8 mouse cellular contexts compared by ENCODE assay signal in genomic region chr4:141822979-141823378, GRCm38 (mm10). TPM values are rescaled to one million over a fixed set of nuclear protein-coding genes. Genes with fewer than 3 reads are reported as not detected.
A peak's percentile ranks its signal among the peaks of the same experiment; 100 is the strongest.
DNase-seq lines count a peak whose midpoint lies in the region; ATAC-seq and TF ChIP-seq lines count a peak whose summit lies in the region.

No protein-coding gene starts in this region.

- TF ChIP-seq EP300 in stomach, postnatal 0 days (optimal IDR thresholded peaks at IDR 0.05) = no peak

- H3K36me3 ChIP-seq in liver, adult 2 months (ENCODE audit: control insufficient read depth, insufficient read depth, low read length) = no peaks in the 10 kb centered on the region
- no peaks in the 10 kb centered on the region for H3K36me3 ChIP-seq in stomach, postnatal 0 days (ENCODE audit: control insufficient read depth, insufficient read depth, low read length)

- H3K9ac ChIP-seq in liver, adult 2 months (ENCODE audit: low read depth, low read length) = no peak overlapping the region
- no peak overlapping the region for H3K9ac ChIP-seq in stomach, postnatal 0 days (ENCODE audit: low read length)

- H3K4me2 ChIP-seq in stomach, postnatal 0 days (replicated peaks; ENCODE audit: low read depth) = no peak overlapping the region

- no peaks in the 10 kb centered on the region for H3K79me2 ChIP-seq in liver, adult 2 months (ENCODE audit: control insufficient read depth, insufficient read depth, low read length)

- WGBS in liver, adult 2 months = 36% methylated on average over 3 of the region's 3 CpGs
- 53% methylated on average over 3 of the region's 3 CpGs for WGBS in stomach, postnatal 0 days

- no peak overlapping the region for H3K4me3 ChIP-seq in liver, adult 2 months (ENCODE audit: insufficient read depth, low read depth, low read length)
- H3K4me3 ChIP-seq in stomach, postnatal 0 days (ENCODE audit: low read depth, low read length) = no peak overlapping the region
- no peak overlapping the region for H3K4me3 ChIP-seq in left cerebral cortex, adult 2 months

- peaks cover 11% of the 10 kb centered on the region for H3K4me1 ChIP-seq in liver, adult 2 months (ENCODE audit: control insufficient read depth, insufficient read depth, low read length)
- H3K4me1 ChIP-seq in stomach, postnatal 0 days (replicated peaks; ENCODE audit: control insufficient read depth, insufficient read depth) = no peaks in the 10 kb centered on the region

- peak; percentile 57; the same call in 1 of the 2 replicates for ATAC-seq in stomach, postnatal 0 days (ENCODE audit: low FRiP score, low TSS enrichment)
- no peak for ATAC-seq in inflammation-experienced regulatory T-cells, adult 6 months

- no peak for TF ChIP-seq CTCF in liver, adult 2 months (IDR thresholded peaks at IDR 0.05; ENCODE audit: low read depth, low read length)
- no peak for TF ChIP-seq CTCF in stomach, postnatal 0 days (IDR thresholded peaks at IDR 0.05; ENCODE audit: low read depth)
- no peak for TF ChIP-seq CTCF in left cerebral cortex, adult 2 months (IDR thresholded peaks at IDR 0.05)

- TF ChIP-seq POLR2A in liver, adult 2 months (IDR thresholded peaks at IDR 0.05; ENCODE audit: extremely low read depth, insufficient read depth, low read length) = no peak

- peak; percentile 74 for DNase-seq in heart, adult 11 months
- no peak for DNase-seq in heart, postnatal 36 days
- DNase-seq in thymus, postnatal 0 days (ENCODE audit: low spot score) = peak; percentile 20
- no peak for DNase-seq in thymus, postnatal 25 days
- peak; percentile 93 for DNase-seq in liver, adult 2 months (ENCODE audit: extremely low read depth, low read depth, low spot score)
- peak; percentile 69 for DNase-seq in stomach, postnatal 0 days (ENCODE audit: low spot score)
- DNase-seq in left cerebral cortex, adult 2 months (ENCODE audit: extremely low spot score in 1 of 2, low spot score in 2 of 2) = no peak

- H3K27ac ChIP-seq in liver, adult 2 months (replicated peaks; ENCODE audit: insufficient read depth, low read depth, low read length) = peak overlapping the region; percentile 89
- no peak overlapping the region for H3K27ac ChIP-seq in stomach, postnatal 0 days (replicated peaks)
- no peak overlapping the region for H3K27ac ChIP-seq in left cerebral cortex, adult 2 months

- no peaks in the 10 kb centered on the region for H3K9me3 ChIP-seq in stomach, postnatal 0 days (ENCODE audit: control insufficient read depth, low read length)

- intact Hi-C loops in heart, postnatal 36 days (cut with DNase I) = no loop called here
- intact Hi-C loops in left cerebral cortex, adult 2 months (cut with DNase I) = no loop called here

- no peaks in the 10 kb centered on the region for H3K27me3 ChIP-seq in liver, adult 2 months (ENCODE audit: control insufficient read depth, insufficient read depth, low read length)
- no peaks in the 10 kb centered on the region for H3K27me3 ChIP-seq in stomach, postnatal 0 days (ENCODE audit: control insufficient read depth, insufficient read depth, low read length)

RNA-seq across cellular contexts. Expression of gene Cela2a, which starts 3.0 kb away (rescaled TPM):
- total RNA-seq in heart, postnatal 36 days (2021) = not detected
- polyA plus RNA-seq in thymus, postnatal 0 days (2015; fragmentation: Nextera tagmentation; extraction: Ambion mirVana) = 0.12 and 0.13 TPM in 2 replicates
- total RNA-seq in liver, adult 2 months (2014; rRNA removed) = 80.9 and 238 TPM in 2 replicates
- polyA plus RNA-seq in liver, adult 2 months (2012; rRNA removed) = 3.6 and 4.8 TPM in 2 replicates
- polyA plus RNA-seq in stomach, postnatal 0 days (2015; fragmentation: Nextera tagmentation; extraction: Ambion mirVana) = 18.1 and 22.4 TPM in 2 replicates
- not detected for total RNA-seq in left cerebral cortex, adult 2 months (2021)
- not detected for polyA plus RNA-seq in inflammation-experienced regulatory T-cells, adult 6 months (2017; shearing (Covaris generic))

RNA-seq across cellular contexts. Expression of gene Ctrc, which starts 23.2 kb away (rescaled TPM):
- total RNA-seq in heart, postnatal 36 days (2021) = not detected
- polyA plus RNA-seq in thymus, postnatal 0 days (2015; fragmentation: Nextera tagmentation; extraction: Ambion mirVana) = 0.30 TPM in 1 of 2 replicates, not detected in the other
- 0.34 and 0.83 TPM in 2 replicates for total RNA-seq in liver, adult 2 months (2014; rRNA removed)
- polyA plus RNA-seq in liver, adult 2 months (2012; rRNA removed) = 0.24 TPM in 1 of 2 replicates, not detected in the other
- not detected in 2 replicates for polyA plus RNA-seq in stomach, postnatal 0 days (2015; fragmentation: Nextera tagmentation; extraction: Ambion mirVana)
- not detected for total RNA-seq in left cerebral cortex, adult 2 months (2021)
- polyA plus RNA-seq in inflammation-experienced regulatory T-cells, adult 6 months (2017; shearing (Covaris generic)) = not detected

RNA-seq across cellular contexts. Expression of gene Casp9, which starts 29.6 kb away (rescaled TPM):
- 1 to 10 TPM; 9.1 to 9.6 TPM for total RNA-seq in heart, postnatal 36 days (2021)
- polyA plus RNA-seq in thymus, postnatal 0 days (2015; fragmentation: Nextera tagmentation; extraction: Ambion mirVana) = 9.0 and 9.9 TPM in 2 replicates
- 8.4 and 10.5 TPM in 2 replicates for total RNA-seq in liver, adult 2 months (2014; rRNA removed)
- polyA plus RNA-seq in liver, adult 2 months (2012; rRNA removed) = 10.9 and 13.3 TPM in 2 replicates
- polyA plus RNA-seq in stomach, postnatal 0 days (2015; fragmentation: Nextera tagmentation; extraction: Ambion mirVana) = 9.8 and 10.8 TPM in 2 replicates
- total RNA-seq in left cerebral cortex, adult 2 months (2021) = 10 to 100 TPM; 22.1 to 22.4 TPM
- polyA plus RNA-seq in inflammation-experienced regulatory T-cells, adult 6 months (2017; shearing (Covaris generic)) = 10 to 100 TPM in 1 of 3 experiments, 1 to 10 TPM in 2; 6.9 to 10.9 (median 6.9) TPM

RNA-seq across cellular contexts. Expression of gene Dnajc16, which starts 32.2 kb away (rescaled TPM):
- 10 to 100 TPM; 20.3 to 20.5 TPM for total RNA-seq in heart, postnatal 36 days (2021)
- 2.5 and 2.9 TPM in 2 replicates for polyA plus RNA-seq in thymus, postnatal 0 days (2015; fragmentation: Nextera tagmentation; extraction: Ambion mirVana)
- total RNA-seq in liver, adult 2 months (2014; rRNA removed) = 3.8 and 5.4 TPM in 2 replicates
- polyA plus RNA-seq in liver, adult 2 months (2012; rRNA removed) = 5.5 and 5.6 TPM in 2 replicates
- polyA plus RNA-seq in stomach, postnatal 0 days (2015; fragmentation: Nextera tagmentation; extraction: Ambion mirVana) = 2.9 and 3.1 TPM in 2 replicates
- 10 to 100 TPM; 43.4 to 43.7 TPM for total RNA-seq in left cerebral cortex, adult 2 months (2021)
- polyA plus RNA-seq in inflammation-experienced regulatory T-cells, adult 6 months (2017; shearing (Covaris generic)) = 1 to 10 TPM; 3.0 to 3.7 (median 3.6) TPM

RNA-seq across cellular contexts. Expression of gene Efhd2, which starts 51.7 kb away (rescaled TPM):
- total RNA-seq in heart, postnatal 36 days (2021) = 10 to 100 TPM; 20.4 to 21.3 TPM
- 88.4 and 90.4 TPM in 2 replicates for polyA plus RNA-seq in thymus, postnatal 0 days (2015; fragmentation: Nextera tagmentation; extraction: Ambion mirVana)
- total RNA-seq in liver, adult 2 months (2014; rRNA removed) = 13.1 and 15.0 TPM in 2 replicates
- 40.7 and 46.1 TPM in 2 replicates for polyA plus RNA-seq in liver, adult 2 months (2012; rRNA removed)
- 111 and 121 TPM in 2 replicates for polyA plus RNA-seq in stomach, postnatal 0 days (2015; fragmentation: Nextera tagmentation; extraction: Ambion mirVana)
- total RNA-seq in left cerebral cortex, adult 2 months (2021) = 100 to 1,000 TPM; 271 to 279 TPM
- polyA plus RNA-seq in inflammation-experienced regulatory T-cells, adult 6 months (2017; shearing (Covaris generic)) = 10 to 100 TPM; 26.9 to 64.6 (median 28.4) TPM

Comparison
In these comparisons a context has a peak if more than half of its experiments do, and no peak if none do; other contexts are left out.
1. DNase-seq: peak in heart, adult 11 months (single experiment), thymus, postnatal 0 days (single experiment), liver, adult 2 months (single experiment) and stomach, postnatal 0 days (single experiment); none in heart, postnatal 36 days (0 of 2), thymus, postnatal 25 days (single experiment) and left cerebral cortex, adult 2 months (0 of 2).